Mouse (Mus musculus): ENCODE data around the gene Prkar2b.

The Prkar2b gene

GRCm38 (mm10) chr12:32061090-32061930, at the start of gene Prkar2b:
TSS of gene Prkar2b (minus strand) at chr12:32061296.
- DNase-seq = peak; percentile 88 to 89

DNA sequence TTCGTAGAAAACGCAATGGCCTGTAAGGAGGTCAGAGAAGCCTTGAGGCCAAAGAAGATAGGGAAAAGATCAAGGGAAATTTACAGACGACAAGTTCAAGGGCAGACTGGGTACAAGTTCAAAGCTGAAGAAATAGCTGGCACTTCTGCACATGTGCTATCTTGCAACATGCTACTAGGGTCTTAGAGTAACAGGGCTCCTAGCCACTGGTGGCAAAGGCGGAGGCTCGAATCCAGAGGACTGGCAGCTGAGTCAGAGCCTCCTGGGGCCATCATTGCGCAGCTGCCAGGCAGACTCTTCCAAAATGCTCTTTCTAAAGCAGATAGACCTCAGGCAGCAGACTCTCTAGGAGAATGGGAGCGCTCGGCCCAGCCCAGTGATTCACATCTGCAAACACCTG, 48.1 kb upstream of the Prkar2b start:
- no peak for DNase-seq

GRCm38 (mm10) chr12:32104955-32105521, 43.9 kb upstream of the Prkar2b start:
- no peak for DNase-seq

DNA sequence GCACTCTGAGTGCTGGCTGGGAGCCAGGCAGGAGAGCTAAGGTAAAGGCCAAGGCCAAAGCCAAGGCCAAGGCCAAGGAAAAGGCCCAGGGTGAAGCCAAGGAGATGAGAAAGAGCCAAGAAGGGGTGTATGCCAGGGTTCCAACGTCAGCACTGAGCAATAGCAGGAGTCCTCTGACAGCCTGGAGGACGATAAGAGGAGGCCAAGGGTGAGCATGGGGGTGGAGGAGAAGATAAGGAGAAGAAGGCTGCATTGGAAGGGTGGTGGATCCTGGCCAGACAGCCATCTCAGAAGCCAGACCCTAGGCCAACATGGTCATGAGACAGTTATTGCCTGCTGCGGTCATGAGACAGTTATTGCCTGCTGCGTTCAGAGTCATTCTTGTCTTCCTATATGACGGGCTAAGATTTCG, 43.4 kb upstream of the Prkar2b start:
- no peak for DNase-seq

DNA sequence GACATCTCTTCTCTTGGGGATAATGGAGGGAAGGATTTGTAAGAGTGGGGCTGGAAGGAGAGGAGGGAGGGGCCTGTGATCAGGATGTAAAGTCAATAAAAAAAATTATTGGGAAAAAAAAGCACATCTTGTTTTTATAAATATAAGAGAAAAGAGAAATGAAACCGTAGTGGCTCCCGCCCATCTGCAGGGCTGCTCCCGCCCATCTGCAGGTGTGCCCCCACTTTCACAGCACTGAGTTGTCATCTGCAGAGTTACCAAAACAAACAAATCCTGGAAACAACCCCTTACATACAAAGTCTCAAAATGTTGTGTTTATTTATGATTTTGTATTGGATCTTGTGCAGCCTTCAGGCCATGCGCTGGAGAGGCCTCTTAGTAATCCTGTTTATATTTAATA, 40.2 kb upstream of the Prkar2b start:
- no peak for DNase-seq

DNA sequence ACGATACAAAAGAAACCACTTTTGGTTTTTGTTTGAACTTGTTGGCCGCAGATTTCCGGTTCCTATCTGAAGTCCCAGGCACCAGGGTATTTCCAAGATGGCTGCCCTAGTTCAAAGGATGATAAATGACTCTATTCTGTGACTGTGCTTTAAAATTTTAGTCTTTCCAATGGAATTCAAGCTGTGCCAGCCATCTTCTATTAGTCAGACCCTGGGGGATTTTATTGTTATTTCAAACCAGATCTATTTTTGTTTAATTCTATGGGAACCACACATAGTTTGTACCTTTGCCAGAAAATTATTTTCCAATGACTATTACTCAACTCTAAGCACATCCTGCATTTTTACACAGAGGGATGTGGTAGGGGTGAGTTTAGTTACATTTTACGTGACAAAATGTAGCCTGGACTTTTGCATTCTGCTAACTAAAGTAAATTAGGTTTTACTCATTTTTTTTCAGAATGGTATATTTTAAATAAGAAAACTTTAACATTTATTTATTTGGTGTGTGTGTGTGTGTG, 38.6 kb upstream of the Prkar2b start:
- DNase-seq = no peak

GRCm38 (mm10) chr12:32098596-32098995, 37.5 kb upstream of the Prkar2b start:
- no peak for DNase-seq

DNA sequence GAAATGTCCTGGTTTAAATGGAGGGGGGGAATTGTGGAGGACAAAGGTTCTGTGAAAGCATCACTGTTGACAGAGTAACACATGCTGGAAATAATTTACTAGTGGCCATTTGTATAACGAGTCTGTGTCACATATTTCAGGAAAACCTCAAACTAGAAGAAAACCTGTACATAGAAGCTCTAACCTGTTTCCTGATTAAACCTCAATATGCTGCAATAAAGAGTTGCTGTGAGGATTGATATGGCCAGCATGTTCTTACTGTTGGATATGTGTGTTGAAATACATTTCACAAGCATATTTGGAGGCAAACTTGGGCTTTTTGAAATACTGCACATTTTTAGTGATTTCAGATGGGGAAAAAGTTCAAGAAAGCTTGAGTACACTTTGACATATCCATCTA, 36.0 kb upstream of the Prkar2b start:
- no peak for DNase-seq

DNA sequence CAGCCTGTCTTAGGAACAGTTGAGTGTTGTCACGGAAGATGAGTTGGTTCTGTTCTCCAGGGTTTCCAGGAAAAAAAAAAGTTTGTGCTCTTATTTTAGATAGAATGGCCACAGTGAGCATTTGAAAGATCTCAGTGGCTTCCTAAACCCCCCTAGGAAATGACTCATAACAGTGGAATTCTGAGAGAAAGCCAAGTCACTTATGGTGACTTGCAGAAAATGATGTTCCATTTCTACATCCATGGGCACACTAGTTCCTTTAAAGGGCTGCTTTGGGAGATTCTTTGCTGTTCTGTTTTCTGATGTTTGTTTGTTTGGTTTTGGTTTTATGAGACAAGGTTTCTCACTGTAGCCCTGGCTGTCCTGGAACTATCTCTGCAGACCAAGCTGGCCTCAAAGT, 34.1 kb upstream of the Prkar2b start:
- no peak for DNase-seq

DNA sequence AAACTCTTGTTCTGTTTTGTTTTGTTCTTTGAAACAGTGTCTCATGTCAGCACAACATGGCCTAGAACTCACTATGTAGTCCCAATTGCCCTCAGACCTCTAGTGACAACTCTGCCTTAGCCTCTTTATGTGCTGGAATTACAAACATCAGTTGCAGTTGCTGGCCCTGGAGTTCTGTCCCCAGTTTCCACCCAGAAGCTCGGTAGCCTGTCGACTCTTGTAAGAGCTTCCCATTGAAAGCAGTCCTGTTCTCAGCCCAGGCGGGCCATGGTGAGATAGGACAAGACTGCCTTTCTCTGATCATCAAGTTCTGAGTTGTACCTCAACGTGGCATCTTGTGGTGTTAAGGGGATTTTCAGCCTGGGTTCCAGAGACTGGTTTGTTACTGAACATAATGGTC, 31.4 kb upstream of the Prkar2b start:
- DNase-seq = no peak

GRCm38 (mm10) chr12:32088566-32088965, 27.5 kb upstream of the Prkar2b start:
- DNase-seq = no peak

DNA sequence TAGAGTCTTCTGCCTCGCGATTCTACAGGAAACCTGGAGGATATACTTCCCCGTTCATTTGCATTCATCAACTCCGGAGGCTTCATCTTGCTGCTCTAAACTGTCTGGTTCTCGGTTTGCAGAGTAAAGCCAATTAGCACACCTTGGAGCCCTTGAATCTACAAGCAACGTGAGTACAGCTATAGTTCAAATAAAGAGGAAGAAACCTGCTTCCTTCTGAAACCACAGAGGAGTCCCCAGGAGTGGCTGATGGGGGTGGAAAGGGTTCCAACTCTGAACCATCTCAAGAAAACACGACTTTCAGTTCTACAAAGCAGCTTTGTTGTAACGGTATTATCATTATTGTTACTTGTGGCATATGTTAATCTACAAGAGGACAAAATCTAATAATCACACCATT, 26.2 kb upstream of the Prkar2b start:
- DNase-seq = no peak

GRCm38 (mm10) chr12:32086874-32087273, 25.8 kb upstream of the Prkar2b start:
- DNase-seq = no peak

- no peak for DNase-seq
Measured at GRCm38 (mm10) chr12:32085856-32086255, 24.8 kb upstream of the Prkar2b start.

GRCm38 (mm10) chr12:32085189-32085588, 24.1 kb upstream of the Prkar2b start:
- DNase-seq = no peak

GRCm38 (mm10) chr12:32084601-32085000, 23.5 kb upstream of the Prkar2b start:
- no peak for DNase-seq

DNA sequence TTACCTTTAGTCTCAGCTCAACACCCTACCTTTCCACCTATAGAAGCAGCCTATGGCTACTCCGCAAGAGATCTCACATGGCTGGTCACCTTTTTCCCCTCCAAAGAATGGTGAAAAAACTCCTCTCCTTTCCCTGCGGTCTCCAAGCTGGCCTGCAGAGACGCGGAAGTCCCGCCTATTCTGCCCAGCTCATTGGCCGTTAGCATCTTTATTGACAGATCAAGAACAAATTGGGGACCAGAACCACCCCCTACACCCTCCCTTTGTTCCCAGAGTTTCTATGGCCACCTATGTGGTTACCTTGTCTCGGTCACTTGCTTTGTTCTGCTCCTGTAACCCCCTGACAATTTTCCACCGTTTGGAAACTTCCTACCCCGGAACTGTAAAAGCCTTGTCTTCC, 19.6 kb upstream of the Prkar2b start:
- no peak for DNase-seq

DNA sequence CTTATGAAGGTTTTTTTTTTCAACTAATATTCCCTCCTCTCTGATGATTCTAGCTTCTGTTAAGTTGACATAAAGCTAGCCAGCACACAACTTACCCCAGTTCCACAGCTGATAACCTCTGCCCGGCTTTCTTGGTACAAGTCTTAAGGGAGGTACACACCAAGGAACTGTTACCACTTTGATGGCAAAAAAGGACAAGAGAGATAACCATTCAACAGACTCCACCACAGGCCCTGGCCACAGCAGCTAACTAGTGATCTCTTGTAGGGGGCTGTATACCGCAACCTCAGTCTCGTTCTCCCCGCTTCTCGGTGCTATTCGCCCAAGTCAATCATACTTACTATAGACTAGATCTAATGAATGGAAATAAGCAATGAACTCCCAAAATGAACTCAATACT, 16.3 kb upstream of the Prkar2b start:
- no peak for DNase-seq

GRCm38 (mm10) chr12:32075831-32076715, 15.0 kb upstream of the Prkar2b start:
- no peak for DNase-seq

- DNase-seq = no peak
Measured at GRCm38 (mm10) chr12:32074271-32074670, 13.2 kb upstream of the Prkar2b start.

DNA sequence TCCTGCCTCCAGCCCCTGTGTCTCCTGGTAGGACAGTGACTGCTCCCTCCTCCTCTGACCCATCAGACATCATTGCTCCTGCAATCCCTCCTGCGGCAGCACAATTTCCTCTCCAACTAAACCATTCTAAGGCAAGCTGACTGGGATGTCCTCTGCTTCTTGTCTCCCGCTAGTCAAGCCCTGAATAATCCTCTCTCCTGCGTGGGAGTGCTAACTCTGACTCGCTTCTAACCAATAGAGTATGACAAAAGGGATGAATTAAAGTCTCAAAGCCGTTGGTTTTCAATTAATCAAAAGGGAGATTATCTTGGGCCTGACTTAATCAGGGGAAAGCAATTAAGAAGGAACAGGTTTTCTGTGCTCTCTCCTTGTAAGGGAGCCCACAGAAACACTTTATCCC, 4.9 kb upstream of the Prkar2b start:
- DNase-seq = no peak

GRCm38 (mm10) chr12:32060247-32061089, 628 bp downstream of the Prkar2b start:
- peak in 1 of 2 experiments; percentile 65 for DNase-seq
